Mouse (Mus musculus) ES-Bruce4 (cell line): ENCODE data around the gene 4930519P11Rik.

Experiments used
- CTCF ChIP-seq: IDR thresholded peaks from one replicate; pipeline ENCODE4 v1.8.1; 2011; ENCODE audit warnings: low read depth, low read length
- POLR2A ChIP-seq: IDR thresholded peaks from one replicate; pipeline ENCODE4 v1.8.1; 2011; ENCODE audit warnings: low read length; ENCODE audit not compliant: insufficient read depth

GRCm38 (mm10) chr2:154567766-154568165 is 45.5 kb downstream of the 4930519P11Rik start:
- no peak for TF ChIP-seq CTCF
- no peak for TF ChIP-seq POLR2A
